11 mouse cellular contexts compared by ENCODE assay signal in genomic region chr6:38984626-38985025, GRCm38 (mm10).
"Had no signal": no experiment of that assay in that cellular context is flagged by ENCODE, and none has a peak within 500 bp of the region (broad histone marks: within the 10 kb centered on the region; RNA-seq: fewer than 3 reads in every experiment).

No protein-coding gene starts in this region.

- H3K9ac ChIP-seq: liver, embryonic 13.5 days; midbrain, embryonic 12.5 days; midbrain, embryonic 15.5 days; neural tube, embryonic 13.5 days had no signal

- ATAC-seq: intestine, postnatal 0 days; midbrain, embryonic 15.5 days had no signal

- H3K4me1 ChIP-seq: midbrain, embryonic 12.5 days had no signal

- H3K9me3 ChIP-seq: liver, embryonic 13.5 days; midbrain, embryonic 12.5 days; midbrain, embryonic 15.5 days; neural tube, embryonic 13.5 days had no signal

- H3K27me3 ChIP-seq: midbrain, embryonic 12.5 days; midbrain, embryonic 15.5 days; neural tube, embryonic 13.5 days had no signal

- H3K27ac ChIP-seq: liver, embryonic 13.5 days; midbrain, embryonic 12.5 days; midbrain, embryonic 15.5 days; neural tube, embryonic 13.5 days had no signal

- H3K36me3 ChIP-seq: liver, embryonic 13.5 days; midbrain, embryonic 12.5 days; midbrain, embryonic 15.5 days; neural tube, embryonic 13.5 days had no signal

- H3K4me2 ChIP-seq: liver, embryonic 13.5 days; midbrain, embryonic 12.5 days; midbrain, embryonic 15.5 days; neural tube, embryonic 13.5 days had no signal

- H3K4me3 ChIP-seq: liver, embryonic 13.5 days; midbrain, embryonic 12.5 days; midbrain, embryonic 15.5 days; myocyte; neural tube, embryonic 13.5 days had no signal

- DNase-seq: liver, embryonic 13.5 days; lung, adult 2 months; lung, postnatal 14 days; lung, postnatal 4 days; thymus, adult 18-20 months; thymus, postnatal 36 days had no signal
